Mouse (Mus musculus): ENCODE results near the gene Mettl1. TPM values are rescaled to one million over a fixed set of nuclear protein-coding genes. Genes with fewer than 3 reads are reported as not detected.

Gene Mettl1
- polyA plus RNA-seq, 1 experiment = 14.0 TPM

- TF ChIP-seq POLR2A (IDR thresholded peaks at IDR 0.05; ENCODE audit: extremely low read depth, insufficient read depth, low read length) = no peak
- TF ChIP-seq CTCF (IDR thresholded peaks at IDR 0.05; ENCODE audit: extremely low read depth, insufficient read depth, low read length) = peak; percentile 21; the same call in 1 of the 2 replicates
- Histone ChIP-seq H3K4me1 (ENCODE audit: control insufficient read depth, insufficient read depth, low read length) (no peaks in the 10 kb centered on the region), H3K4me3 (ENCODE audit: insufficient read depth, low read length) (no peak overlapping the region), H3K27ac (ENCODE audit: insufficient read depth, low read length) (no peak overlapping the region)
Observed at GRCm38 (mm10) chr10:127016488-127016887, 24.7 kb upstream of the Mettl1 start.

GRCm38 (mm10) chr10:127017071-127017470, 24.1 kb upstream of the Mettl1 start:
- H3K4me3 ChIP-seq (ENCODE audit: insufficient read depth, low read length) = no peak overlapping the region
- TF ChIP-seq CTCF (IDR thresholded peaks at IDR 0.05; ENCODE audit: extremely low read depth, insufficient read depth, low read length) (no peak), POLR2A (IDR thresholded peaks at IDR 0.05; ENCODE audit: extremely low read depth, insufficient read depth, low read length) (no peak)
- H3K27ac ChIP-seq (ENCODE audit: insufficient read depth, low read length) = no peak overlapping the region
- H3K4me1 ChIP-seq (ENCODE audit: control insufficient read depth, insufficient read depth, low read length) = no peaks in the 10 kb centered on the region

DNA sequence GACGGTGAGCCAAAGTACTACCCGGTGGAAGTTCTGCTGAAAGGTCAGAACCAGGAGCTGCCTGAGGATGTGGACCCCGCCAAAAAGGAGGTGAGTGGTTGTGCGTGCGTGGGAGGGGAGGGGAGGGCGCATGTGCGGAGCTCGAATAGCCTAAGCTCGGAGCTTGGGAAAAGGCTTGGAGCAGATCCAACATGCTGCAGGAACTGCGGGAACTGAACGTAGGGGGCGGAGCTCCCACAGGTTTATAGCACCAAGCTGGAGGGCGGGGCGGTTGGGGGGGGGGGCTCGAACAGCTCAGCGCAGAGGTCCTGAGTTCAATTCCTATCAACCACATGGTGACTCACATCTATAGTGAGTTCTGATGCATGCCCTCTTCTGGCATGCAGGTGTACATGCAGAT, 22.8 kb upstream of the Mettl1 start:
- Histone ChIP-seq H3K4me1 (ENCODE audit: control insufficient read depth, insufficient read depth, low read length) (no peaks in the 10 kb centered on the region), H3K27ac (ENCODE audit: insufficient read depth, low read length) (no peak overlapping the region), H3K4me3 (ENCODE audit: insufficient read depth, low read length) (no peak overlapping the region)
- TF ChIP-seq POLR2A (IDR thresholded peaks at IDR 0.05; ENCODE audit: extremely low read depth, insufficient read depth, low read length) (no peak), CTCF (IDR thresholded peaks at IDR 0.05; ENCODE audit: extremely low read depth, insufficient read depth, low read length) (no peak)

DNA sequence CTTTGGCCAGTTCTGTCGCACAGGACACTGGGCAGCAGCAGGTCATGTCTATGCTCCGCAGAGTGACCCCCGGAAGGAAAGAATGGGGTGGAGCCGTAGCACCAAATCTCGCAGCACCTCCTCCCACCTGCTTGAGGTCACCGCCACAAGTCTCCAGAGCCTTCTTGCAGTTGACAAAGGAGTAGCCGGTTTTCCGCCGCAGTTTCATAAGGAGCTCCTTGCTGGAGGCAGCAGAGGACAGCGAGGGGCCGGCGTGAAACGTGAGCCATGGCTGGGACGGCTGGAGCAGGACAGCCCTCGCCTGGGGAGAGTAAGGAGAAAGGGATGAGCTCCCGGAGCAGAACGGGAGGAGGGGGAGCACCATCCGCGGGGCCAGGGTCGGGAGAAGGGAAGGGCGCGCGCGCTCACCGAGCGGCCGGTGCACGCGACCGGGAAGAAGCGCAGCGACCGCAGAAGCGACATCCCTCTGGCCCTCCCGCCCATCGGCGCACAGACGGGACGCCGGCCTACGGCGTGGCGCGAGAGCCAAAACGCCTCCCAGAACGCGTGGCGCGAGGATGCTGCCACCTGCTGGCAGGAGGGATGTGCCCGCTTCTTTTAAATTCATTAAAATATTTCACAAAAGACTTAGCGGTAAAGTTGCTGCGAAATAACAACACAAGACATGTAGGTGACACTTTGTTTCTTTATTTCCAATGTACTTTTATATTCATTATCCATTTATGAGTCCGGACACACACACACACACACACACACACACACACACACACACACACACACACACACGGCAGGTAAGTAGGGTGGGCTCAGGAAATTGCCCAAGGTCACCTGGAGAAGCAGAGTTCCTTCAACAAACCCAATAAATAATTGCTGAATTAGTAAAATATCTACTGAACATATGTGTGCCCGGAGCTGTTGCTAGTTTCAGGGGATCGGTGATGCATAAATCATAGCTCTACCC, 10.6 kb upstream of the Mettl1 start, which contains the start of gene Tsfm:
Gene Tsfm, minus strand, starts transcription at position 505 of the 961 bp plus-strand sequence.
- no peaks in the 10 kb centered on the region for H3K4me1 ChIP-seq (ENCODE audit: control insufficient read depth, insufficient read depth, low read length)
- no peak within 1 kb of the TSS for H3K27ac ChIP-seq (ENCODE audit: insufficient read depth, low read length)
- TF ChIP-seq POLR2A (IDR thresholded peaks at IDR 0.05; ENCODE audit: extremely low read depth, insufficient read depth, low read length) (peak; percentile 70; the same call in 1 of the 2 replicates), CTCF (IDR thresholded peaks at IDR 0.05; ENCODE audit: extremely low read depth, insufficient read depth, low read length) (peak; percentile 90)
- peak within 1 kb of the TSS; percentile 71 for H3K4me3 ChIP-seq (ENCODE audit: insufficient read depth, low read length)

GRCm38 (mm10) chr10:127033301-127033741, 7.9 kb upstream of the Mettl1 start:
- no peak overlapping the region for H3K4me3 ChIP-seq (ENCODE audit: insufficient read depth, low read length)
- no peak for TF ChIP-seq CTCF (IDR thresholded peaks at IDR 0.05; ENCODE audit: extremely low read depth, insufficient read depth, low read length)
- no peak for TF ChIP-seq POLR2A (IDR thresholded peaks at IDR 0.05; ENCODE audit: extremely low read depth, insufficient read depth, low read length)
- H3K27ac ChIP-seq (ENCODE audit: insufficient read depth, low read length) = no peak overlapping the region
- H3K4me1 ChIP-seq (ENCODE audit: control insufficient read depth, insufficient read depth, low read length) = no peaks in the 10 kb centered on the region

- no peak overlapping the region for H3K4me3 ChIP-seq (ENCODE audit: insufficient read depth, low read length)
- H3K4me1 ChIP-seq (ENCODE audit: control insufficient read depth, insufficient read depth, low read length) = no peaks in the 10 kb centered on the region
- no peak for TF ChIP-seq CTCF (IDR thresholded peaks at IDR 0.05; ENCODE audit: extremely low read depth, insufficient read depth, low read length)
- no peak for TF ChIP-seq POLR2A (IDR thresholded peaks at IDR 0.05; ENCODE audit: extremely low read depth, insufficient read depth, low read length)
- H3K27ac ChIP-seq (ENCODE audit: insufficient read depth, low read length) = no peak overlapping the region
Observed at GRCm38 (mm10) chr10:127036273-127036672, 4.9 kb upstream of the Mettl1 start.

- H3K27ac ChIP-seq (ENCODE audit: insufficient read depth, low read length) = no peak overlapping the region
- no peak for TF ChIP-seq POLR2A (IDR thresholded peaks at IDR 0.05; ENCODE audit: extremely low read depth, insufficient read depth, low read length)
- no peak for TF ChIP-seq CTCF (IDR thresholded peaks at IDR 0.05; ENCODE audit: extremely low read depth, insufficient read depth, low read length)
- H3K4me1 ChIP-seq (ENCODE audit: control insufficient read depth, insufficient read depth, low read length) = peaks cover 1% of the 10 kb centered on the region; the same call in 1 of the 2 replicates
- no peak overlapping the region for H3K4me3 ChIP-seq (ENCODE audit: insufficient read depth, low read length)
Observed at GRCm38 (mm10) chr10:127037641-127038040, 3.6 kb upstream of the Mettl1 start.

DNA sequence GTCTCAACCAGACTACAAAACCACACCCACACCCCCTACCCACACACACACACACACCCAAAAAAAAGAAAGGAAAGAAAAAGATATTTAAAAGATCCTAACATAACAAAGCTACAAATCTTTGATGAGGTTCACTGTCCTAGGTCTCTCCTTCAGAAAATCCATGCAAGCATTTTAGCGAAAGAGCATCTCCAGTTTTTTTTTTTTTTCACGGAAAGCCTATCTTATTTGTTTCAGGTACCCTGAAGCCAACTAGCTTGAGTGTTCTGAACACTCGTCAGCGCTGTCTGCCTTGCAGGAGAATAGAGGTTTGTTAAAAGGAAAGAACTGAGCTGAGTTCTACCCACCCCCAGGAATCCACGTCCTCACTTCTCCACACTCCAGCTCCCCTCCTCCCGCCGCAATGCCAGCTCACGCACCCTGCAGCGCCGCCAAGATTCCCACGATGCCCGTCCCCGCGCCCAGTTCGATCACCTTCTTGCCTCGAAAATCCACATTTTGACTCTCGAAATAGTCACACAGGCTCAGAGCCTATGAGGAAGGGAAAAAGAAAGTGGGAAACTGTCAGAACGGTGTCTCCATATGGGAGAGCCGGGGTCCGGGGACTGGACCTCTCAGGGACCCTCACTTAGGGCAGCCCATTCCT, 522 bp upstream of the Mettl1 start:
- Histone ChIP-seq H3K27ac (ENCODE audit: insufficient read depth, low read length) (no peak overlapping the region), H3K4me3 (ENCODE audit: insufficient read depth, low read length) (peak overlapping the region; percentile 62), H3K4me1 (ENCODE audit: control insufficient read depth, insufficient read depth, low read length) (peaks cover 1% of the 10 kb centered on the region; the same call in 1 of the 2 replicates)
- TF ChIP-seq POLR2A (IDR thresholded peaks at IDR 0.05; ENCODE audit: extremely low read depth, insufficient read depth, low read length) = no peak
- no peak for TF ChIP-seq CTCF (IDR thresholded peaks at IDR 0.05; ENCODE audit: extremely low read depth, insufficient read depth, low read length)

GRCm38 (mm10) chr10:127041774-127042338, 642 bp downstream of the Mettl1 start:
- Histone ChIP-seq H3K4me1 (ENCODE audit: control insufficient read depth, insufficient read depth, low read length) (peaks cover 1% of the 10 kb centered on the region; the same call in 1 of the 2 replicates), H3K27ac (ENCODE audit: insufficient read depth, low read length) (no peak overlapping the region), H3K4me3 (ENCODE audit: insufficient read depth, low read length) (peak overlapping the region; percentile 62)
- no peak for TF ChIP-seq POLR2A (IDR thresholded peaks at IDR 0.05; ENCODE audit: extremely low read depth, insufficient read depth, low read length)
- no peak for TF ChIP-seq CTCF (IDR thresholded peaks at IDR 0.05; ENCODE audit: extremely low read depth, insufficient read depth, low read length)

All from cortical plate, adult 2 months (tissue).